Mouse (Mus musculus) kidney, embryonic 14.5 days (tissue): ENCODE data around the gene Hist1h3i. TPM values are rescaled to one million over a fixed set of nuclear protein-coding genes. Genes with fewer than 3 reads are reported as not detected.
"Not testable (repeated sequence)": the region's sequence is repeated elsewhere in the genome, so short reads cannot be mapped to it uniquely, and the experiment has no call there.

ENCODE experiments used
- ATAC-seq: fragments of 200-750 bp; cut with Nextera tagmentation; 2 replicates; pipeline ENCODE4 v1.8.0; 2017; ENCODE audit warnings: moderate number of reproducible peaks, mild to moderate bottlenecking, moderate TSS enrichment, moderate library complexity; ENCODE audit not compliant: low FRiP score, low TSS enrichment
- H3K27ac ChIP-seq: fragments of 300-500 bp; sonication (generic); 2 replicates; pipeline ENCODE4 v1.5.1; 2014; ENCODE audit warnings: low read depth, mild to moderate bottlenecking, low read length, moderate library complexity, mixed read lengths
- H3K27me3 ChIP-seq: fragments of 300-500 bp; sonication (generic); 2 replicates; pipeline ENCODE4 v1.6.1; 2014; ENCODE audit warnings: mild to moderate bottlenecking, low read length; ENCODE audit not compliant: control insufficient read depth, insufficient read depth
- H3K36me3 ChIP-seq: fragments of 300-500 bp; sonication (generic); 2 replicates; pipeline ENCODE4 v1.6.1; 2014; ENCODE audit warnings: low read length, mixed read lengths; ENCODE audit not compliant: control insufficient read depth, insufficient read depth
- H3K4me1 ChIP-seq: fragments of 300-500 bp; sonication (generic); 2 replicates; pipeline ENCODE4 v1.6.1; 2014; ENCODE audit warnings: low read length, mixed read lengths; ENCODE audit not compliant: control insufficient read depth, insufficient read depth
- H3K4me2 ChIP-seq: fragments of 300-500 bp; sonication (generic); replicated peaks from 2 replicates; pipeline ENCODE4 v1.6.1; 2014; ENCODE audit warnings: low read depth, mild to moderate bottlenecking, low read length
- H3K4me3 ChIP-seq: fragments of 300-500 bp; sonication (generic); 2 replicates; pipeline ENCODE4 v1.5.1; 2014; ENCODE audit warnings: mild to moderate bottlenecking, low read length
- H3K9ac ChIP-seq: fragments of 300-500 bp; sonication (generic); 2 replicates; pipeline ENCODE4 v1.6.1; 2014; ENCODE audit warnings: low read depth, mild to moderate bottlenecking, low read length, moderate library complexity
- H3K9me3 ChIP-seq: fragments of 300-500 bp; sonication (generic); 2 replicates; pipeline ENCODE4 v1.6.1; 2016; ENCODE audit warnings: low read length; ENCODE audit not compliant: control insufficient read depth
- WGBS: fragments of 180-500 bp; shearing (Covaris S2); extraction: QIAGEN DNeasy Blood & Tissue Kit; methylation state at CpG from one replicate; pipeline ENCODE4 v1.1.7; 2014; 5-methylcytosine and 5-hydroxymethylcytosine counted together
- polyA plus RNA-seq: library from polyadenylated mRNA; unstranded; fragments of >200 nt; fragmentation: Nextera tagmentation; extraction: Ambion mirVana; gene quantifications from 2 replicates; pipeline ENCODE4 v1.2.1, GENCODE M21; 2014

The Hist1h3i gene
- polyA plus RNA-seq, 1 experiment from 2014 or later, result 212 TPM

DNA sequence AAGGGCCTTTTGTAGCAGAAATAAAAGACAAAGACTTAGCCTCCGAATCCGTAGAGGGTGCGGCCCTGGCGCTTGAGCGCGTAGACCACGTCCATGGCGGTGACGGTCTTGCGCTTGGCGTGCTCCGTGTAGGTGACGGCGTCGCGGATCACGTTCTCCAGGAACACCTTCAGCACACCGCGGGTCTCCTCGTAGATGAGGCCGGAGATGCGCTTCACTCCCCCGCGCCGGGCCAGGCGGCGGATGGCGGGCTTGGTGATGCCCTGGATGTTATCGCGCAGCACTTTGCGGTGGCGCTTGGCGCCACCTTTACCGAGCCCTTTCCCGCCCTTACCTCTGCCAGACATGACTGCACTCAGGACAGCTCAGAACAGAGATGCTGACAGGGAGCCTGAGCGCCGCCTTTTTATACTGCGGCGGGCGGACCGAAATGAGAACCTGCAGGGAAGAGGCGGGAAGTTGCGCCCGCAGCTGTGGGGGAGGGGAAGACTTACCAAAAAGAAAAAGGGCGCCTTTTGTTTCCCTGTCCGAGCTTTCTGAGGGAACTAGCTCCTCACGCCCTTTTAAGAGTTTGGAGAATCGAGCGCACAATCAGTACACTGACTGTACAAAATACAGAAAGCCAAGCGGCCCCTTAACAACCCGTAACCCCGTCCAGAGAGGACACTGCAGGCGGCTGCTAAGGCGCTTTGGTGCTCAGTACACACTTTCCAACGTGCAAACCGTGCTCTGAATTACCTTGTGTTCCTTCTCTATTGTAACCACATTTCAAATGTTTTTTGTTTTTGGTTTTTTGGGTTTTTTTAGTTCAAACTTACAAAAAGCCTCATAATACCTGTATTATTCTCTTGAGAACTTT lies 32.8 kb downstream of the Hist1h3i start, which contains the start of gene Hist1h4k:
Hist1h4k (minus strand) TSS at position 347 of the 859 bp plus-strand sequence.
- H3K27me3 ChIP-seq, H3K36me3 ChIP-seq, H3K9me3 ChIP-seq: not testable (repeated sequence)
- under 1% methylated on average over 43 of the region's 56 CpGs for WGBS
- peak within 1 kb of the TSS; percentile 77 for H3K9ac ChIP-seq
- peak within 1 kb of the TSS; percentile 96 for H3K27ac ChIP-seq
- peak; percentile 89 for ATAC-seq
- peaks cover 16% of the 10 kb centered on the region for H3K4me1 ChIP-seq
- H3K4me2 ChIP-seq, result peak within 1 kb of the TSS; percentile 74
- peak within 1 kb of the TSS; percentile 63 for H3K4me3 ChIP-seq

DNA sequence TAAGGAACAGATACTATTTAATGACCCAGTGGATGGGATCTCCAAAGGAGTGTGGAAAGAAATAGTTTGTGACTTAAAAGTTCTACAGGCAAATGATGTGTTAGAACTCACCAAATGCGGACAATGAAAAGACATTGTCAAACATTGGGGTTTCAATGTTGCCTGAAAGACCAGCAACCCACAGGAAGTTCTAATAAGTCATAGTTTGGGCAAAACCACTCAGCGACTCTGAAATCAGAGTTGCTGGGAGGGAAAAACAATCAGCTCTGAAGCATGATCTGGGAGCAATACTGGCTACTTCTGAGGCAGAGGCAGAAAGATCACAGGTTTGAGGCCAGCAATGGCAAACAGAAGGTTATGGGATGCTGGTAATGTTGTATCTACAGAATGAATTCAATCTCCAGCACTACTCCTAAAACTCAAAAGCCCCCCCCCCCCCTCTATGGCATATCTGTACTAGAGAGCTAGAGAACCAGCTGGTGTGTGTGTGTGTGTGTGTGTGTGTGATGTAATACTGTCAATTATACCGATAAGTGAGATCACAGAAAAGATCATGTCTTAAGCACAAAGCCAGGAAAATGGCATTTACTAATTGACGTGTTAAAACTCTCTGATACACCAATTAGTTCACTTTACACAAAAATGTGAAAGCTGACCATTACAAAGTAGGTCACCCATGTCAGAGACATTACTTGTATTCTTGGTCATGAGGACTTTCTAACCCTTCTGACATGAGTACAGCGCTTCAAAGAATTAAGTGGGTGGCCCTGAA lies 33.6 kb downstream of the Hist1h3i start:
- no peak for ATAC-seq
- Histone ChIP-seq H3K4me2 (peak overlapping the region; percentile 74), H3K4me1 (peaks cover 16% of the 10 kb centered on the region), H3K4me3 (peak overlapping the region; percentile 63), H3K27ac (peak overlapping the region; percentile 96), H3K27me3 (no peaks in the 10 kb centered on the region), H3K36me3 (no peaks in the 10 kb centered on the region), H3K9me3 (no peaks in the 10 kb centered on the region), H3K9ac (peak overlapping the region; percentile 77)
- WGBS, result 7% methylated on average over 5 of the region's 5 CpGs

- Histone ChIP-seq H3K4me3 (no peak overlapping the region), H3K27me3 (no peaks in the 10 kb centered on the region), H3K9me3 (no peaks in the 10 kb centered on the region), H3K27ac (no peak overlapping the region), H3K4me2 (no peak overlapping the region), H3K4me1 (peaks cover 6% of the 10 kb centered on the region; the same call in 1 of the 2 replicates), H3K9ac (no peak overlapping the region), H3K36me3 (no peaks in the 10 kb centered on the region)
- ATAC-seq, result no peak
- WGBS, result 73% methylated on average over 1 of the region's 1 CpGs
Observed at GRCm38 (mm10) chr13:21745006-21745405, 38.2 kb downstream of the Hist1h3i start.

- H3K4me1 ChIP-seq, H3K9me3 ChIP-seq, H3K27me3 ChIP-seq, H3K36me3 ChIP-seq: not testable (repeated sequence)
- Histone ChIP-seq H3K27ac (peak within 1 kb of the TSS; percentile 91), H3K9ac (peak within 1 kb of the TSS; percentile 74), H3K4me3 (peak within 1 kb of the TSS; percentile 58), H3K4me2 (peak within 1 kb of the TSS; percentile 44)
- peak; percentile 93 for ATAC-seq
- under 1% methylated on average over 40 of the region's 56 CpGs for WGBS
Observed at GRCm38 (mm10) chr13:21734906-21735767, 48.0 kb downstream of the Hist1h3i start, which contains the start of gene Hist1h4j. TSS of gene Hist1h4j (plus strand) at chr13:21735064.

GRCm38 (mm10) chr13:21734010-21734905 lies 48.9 kb downstream of the Hist1h3i start:
- Histone ChIP-seq H3K4me2 (peak overlapping the region; percentile 44), H3K9me3 (no peaks in the 10 kb centered on the region), H3K36me3 (no peaks in the 10 kb centered on the region), H3K27ac (peak overlapping the region; percentile 91), H3K9ac (peak overlapping the region; percentile 74), H3K4me3 (peak overlapping the region; percentile 58), H3K27me3 (no peaks in the 10 kb centered on the region), H3K4me1 (no peaks in the 10 kb centered on the region)
- peak; percentile 81 for ATAC-seq
- WGBS, result under 1% methylated on average over 21 of the region's 21 CpGs

- no peaks in the 10 kb centered on the region for H3K36me3 ChIP-seq
- peak overlapping the region; percentile 91 for H3K27ac ChIP-seq
- H3K9me3 ChIP-seq, result no peaks in the 10 kb centered on the region
- H3K27me3 ChIP-seq, result no peaks in the 10 kb centered on the region
- H3K4me1 ChIP-seq, result no peaks in the 10 kb centered on the region
- no peak overlapping the region for H3K4me2 ChIP-seq
- WGBS, result 64% methylated on average over 5 of the region's 5 CpGs
- H3K4me3 ChIP-seq, result no peak overlapping the region
- ATAC-seq, result peak; percentile 38
- H3K9ac ChIP-seq, result no peak overlapping the region
Observed at GRCm38 (mm10) chr13:21733466-21733865, 49.7 kb downstream of the Hist1h3i start.
